Mouse (Mus musculus) layer of hippocampus, adult 9-11 months (tissue): ENCODE measurements around the gene Tmem37.

Source experiments
- DNase-seq: peaks from one replicate; pipeline ENCODE4 v3.0.0; 2022

The Tmem37 gene

GRCm38 (mm10) chr1:120073519-120074306 is at the start of gene Tmem37:
Tmem37 (minus strand) TSS chr1:120074074.
- no peak for DNase-seq

GRCm38 (mm10) chr1:120122634-120123383 is 48.9 kb upstream of the Tmem37 start:
- DNase-seq, result no peak

GRCm38 (mm10) chr1:120121930-120122530 is 48.2 kb upstream of the Tmem37 start:
- DNase-seq, result no peak

GRCm38 (mm10) chr1:120120969-120121811 is 47.3 kb upstream of the Tmem37 start, which contains the start of the genes Dbi and 3110009E18Rik:
Dbi (minus strand) TSS chr1:120121078.
3110009E18Rik (plus strand) TSS chr1:120121187.
- DNase-seq, result peak; percentile 98

GRCm38 (mm10) chr1:120120141-120120968 is 46.5 kb upstream of the Tmem37 start:
- DNase-seq, result peak; percentile 34

- DNase-seq, result no peak
These were observed 45.5 kb upstream of the Tmem37 start for GRCm38 (mm10) chr1:120119389-120119788.

GRCm38 (mm10) chr1:120118854-120119253 is 45.0 kb upstream of the Tmem37 start:
- DNase-seq, result no peak

- peak; percentile 30 for DNase-seq
These were observed 42.2 kb upstream of the Tmem37 start for GRCm38 (mm10) chr1:120116106-120116505.

GRCm38 (mm10) chr1:120115671-120116081 is 41.8 kb upstream of the Tmem37 start:
- DNase-seq, result peak; percentile 94

- no peak for DNase-seq
These were observed 38.6 kb upstream of the Tmem37 start for GRCm38 (mm10) chr1:120112251-120113187.

- DNase-seq, result no peak
These were observed 37.9 kb upstream of the Tmem37 start for GRCm38 (mm10) chr1:120111766-120112165.

GRCm38 (mm10) chr1:120109741-120110432 is 36.0 kb upstream of the Tmem37 start:
- DNase-seq, result no peak

GRCm38 (mm10) chr1:120105556-120105959 is 31.7 kb upstream of the Tmem37 start:
- DNase-seq, result no peak

- no peak for DNase-seq
These were observed 27.3 kb upstream of the Tmem37 start for GRCm38 (mm10) chr1:120101227-120101609.

- DNase-seq, result no peak
These were observed 26.8 kb upstream of the Tmem37 start for GRCm38 (mm10) chr1:120100456-120101226.

- DNase-seq, result peak; percentile 88
These were observed 25.6 kb upstream of the Tmem37 start for GRCm38 (mm10) chr1:120099483-120099882.

GRCm38 (mm10) chr1:120098327-120098726 is 24.5 kb upstream of the Tmem37 start:
- DNase-seq, result no peak

GRCm38 (mm10) chr1:120094920-120095319 is 21.0 kb upstream of the Tmem37 start:
- no peak for DNase-seq
